Mouse (Mus musculus) gastrocnemius, postnatal 14 days (tissue): ENCODE measurements around the gene Lrrc8a. TPM values are rescaled to one million over a fixed set of nuclear protein-coding genes. Genes with fewer than 3 reads are reported as not detected.
A peak's percentile ranks its signal among the peaks of the same experiment; 100 is the strongest.

Source experiments
- DNase-seq: peaks from one replicate; pipeline ENCODE4 v3.0.0; 2021; ENCODE audit warnings: mixed read lengths
- intact Hi-C: fragments of 180-260 bp; cut with DNase I; formaldehyde crosslinking; loops from one replicate; pipeline ENCODE4 v1.15.1; 2025; ENCODE audit warnings: low total_unique reads
- total RNA-seq, 2 experiments: library from RNA; stranded (reverse); gene quantifications; 2 replicates each; pipeline ENCODE4 v1.2.3; 2021

Gene Lrrc8a
- total RNA-seq, 2 experiments from 2014 or later, result 19.3 to 30.1 TPM

DNA sequence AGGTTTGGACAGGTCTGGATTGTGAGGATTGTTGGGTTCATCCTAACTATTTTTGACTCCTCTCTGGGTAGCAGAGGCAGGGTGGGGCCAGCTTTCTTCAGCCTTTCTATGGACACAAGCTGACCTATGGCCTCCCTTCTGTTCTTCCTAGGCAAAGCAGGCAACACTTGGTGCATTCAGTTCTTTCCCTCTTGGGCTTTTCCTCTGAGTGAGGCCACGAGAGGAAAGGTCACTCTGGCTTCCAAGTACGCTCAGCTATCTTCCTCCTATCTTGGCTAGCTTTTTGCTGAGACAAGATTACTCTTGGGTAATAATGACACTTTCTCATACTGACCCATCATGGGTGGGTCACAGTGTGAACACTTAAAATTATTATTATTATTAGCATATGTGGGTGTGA is 45.7 kb downstream of the Lrrc8a start:
- intact Hi-C loops, result no loop called here
- no peak for DNase-seq

DNA sequence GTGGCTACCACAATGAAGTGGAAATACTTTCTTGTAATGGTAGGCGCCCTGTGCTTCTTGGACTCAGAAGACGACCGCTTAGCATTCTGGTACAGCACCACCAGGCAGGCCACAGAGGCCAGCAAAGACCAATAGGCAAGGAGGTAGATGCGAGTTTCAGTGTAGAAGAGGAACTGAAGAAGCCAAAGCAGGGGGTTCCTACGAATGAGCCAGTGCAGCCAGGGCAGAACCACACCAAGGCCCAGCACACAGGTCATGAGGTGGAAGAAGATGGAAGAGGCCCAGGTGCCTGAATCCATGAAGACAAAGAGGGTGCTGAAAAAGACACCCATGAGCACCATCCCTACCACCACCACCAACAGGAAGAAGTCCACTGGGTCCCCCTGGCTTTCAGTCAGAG is 47.5 kb downstream of the Lrrc8a start:
- intact Hi-C loops, result no loop called here
- no peak for DNase-seq

- intact Hi-C loops, result no loop called here
- DNase-seq, result no peak
These were observed 48.1 kb downstream of the Lrrc8a start for GRCm38 (mm10) chr2:30285416-30286181.

DNA sequence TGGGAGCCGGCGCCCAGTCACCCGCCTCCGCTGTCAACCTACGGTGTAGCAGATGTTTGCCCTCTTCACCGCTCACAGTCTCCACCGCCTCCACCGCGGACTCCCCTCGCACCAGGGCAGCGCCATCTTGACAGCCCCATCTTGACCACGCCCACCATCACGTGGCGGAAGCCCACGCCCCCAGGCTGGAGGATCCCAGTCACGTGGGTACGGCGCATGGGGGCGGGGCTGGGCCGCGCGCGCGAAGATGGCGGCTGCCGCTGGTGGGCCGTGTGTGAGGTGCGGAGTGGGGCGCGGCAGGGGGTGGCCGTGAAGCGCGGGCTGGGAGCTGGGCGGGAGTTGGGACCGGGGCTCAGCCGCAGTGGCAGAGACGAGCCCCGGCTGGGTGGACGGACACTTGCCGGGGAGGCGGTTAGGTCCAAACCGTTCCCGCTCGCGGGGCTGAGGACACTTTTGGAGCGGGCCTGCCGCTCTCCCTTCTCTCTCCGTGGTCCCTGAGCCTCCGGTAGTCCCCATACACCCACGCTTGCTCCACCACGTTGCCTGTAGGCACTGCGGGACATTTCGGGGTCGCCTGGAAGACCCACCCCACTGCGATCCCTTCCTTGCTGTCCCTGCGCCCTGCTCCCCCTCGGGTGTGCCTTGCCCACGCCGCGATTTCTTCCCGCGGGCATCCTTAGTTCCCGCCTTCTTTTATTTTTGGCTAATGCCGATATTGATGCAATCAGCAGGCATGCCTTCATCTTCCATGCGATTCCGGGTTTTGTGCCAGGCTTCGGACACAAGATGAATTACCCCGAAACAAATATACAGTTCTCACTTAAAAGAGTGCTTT is 48.9 kb downstream of the Lrrc8a start, which contains the start of the genes Dolk and Nup188:
Gene Dolk (minus strand): TSS at position 143 of the 835 bp plus-strand sequence.
Gene Nup188 (plus strand): TSS at position 206 of the 835 bp plus-strand sequence.
- peak; percentile 98 for DNase-seq
- intact Hi-C loops, result no loop called here

- intact Hi-C loops, result no loop called here
- DNase-seq, result no peak
These were observed 49.5 kb downstream of the Lrrc8a start for GRCm38 (mm10) chr2:30287027-30287373.

- intact Hi-C loops, result no loop called here
These were observed 62.0 kb downstream of the Lrrc8a start for GRCm38 (mm10) chr2:30299525-30299924.

DNA sequence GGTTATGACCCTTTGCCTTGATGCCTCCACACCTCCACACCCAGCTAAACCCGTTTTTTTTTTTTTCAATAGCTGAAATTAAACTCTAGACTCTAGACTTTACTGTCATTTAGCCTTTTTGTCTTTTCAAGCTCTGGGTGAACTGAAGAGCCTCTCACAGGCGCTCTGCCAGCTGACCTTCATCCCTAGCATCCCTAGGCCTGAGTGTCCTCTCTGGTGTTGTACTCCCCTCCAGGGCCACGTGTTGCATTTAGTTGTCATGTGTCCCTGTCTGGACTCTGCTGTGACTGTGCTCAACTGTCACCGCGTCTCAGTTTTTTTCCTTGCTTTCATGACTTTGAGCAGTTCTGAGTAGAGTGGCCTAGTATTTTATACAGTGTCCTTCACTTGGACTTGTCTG is 62.5 kb downstream of the Lrrc8a start:
- DNase-seq, result no peak
- intact Hi-C loops, result no loop called here

More at GRCm38 (mm10) chr2:30299525-30299924, 62.0 kb downstream of the Lrrc8a start:
- no peak for DNase-seq

- intact Hi-C loops, result no loop called here
- no peak for DNase-seq
These were observed 68.6 kb downstream of the Lrrc8a start for GRCm38 (mm10) chr2:30306087-30306486.

GRCm38 (mm10) chr2:30309351-30309750 is 71.8 kb downstream of the Lrrc8a start:
- DNase-seq, result no peak
- intact Hi-C loops, result no loop called here

GRCm38 (mm10) chr2:30311481-30311880 is 74.0 kb downstream of the Lrrc8a start:
- no peak for DNase-seq
- intact Hi-C loops, result no loop called here

Other genes starting within 250 kb of the Lrrc8a start
- 1 to 10 TPM; 3.2 to 3.3 TPM for gene Wdr34, start 188.8 kb upstream of the Lrrc8a start, total RNA-seq
- 10 to 100 TPM; 75.4 to 90.4 TPM for gene Set, start 180.3 kb upstream of the Lrrc8a start, total RNA-seq
- 1 to 10 TPM; 5.9 to 6.4 TPM for gene Pkn3, start 160.0 kb upstream of the Lrrc8a start, total RNA-seq
- 1 to 10 TPM; 3.5 to 4.0 TPM for gene Zdhhc12, start 144.1 kb upstream of the Lrrc8a start, total RNA-seq
- 10 to 100 TPM; 17.7 to 20.6 TPM for gene Zer1, start 113.1 kb upstream of the Lrrc8a start, total RNA-seq
- 10 to 100 TPM; 12.0 to 13.7 TPM for gene Tbc1d13, start 104.0 kb upstream of the Lrrc8a start, total RNA-seq
- gene Endog, start 66.2 kb upstream of the Lrrc8a start, total RNA-seq, result 10 to 100 TPM; 44.4 to 49.4 TPM
- 1 to 10 TPM; 5.9 to 6.1 TPM for gene Spout1, start 59.3 kb upstream of the Lrrc8a start, total RNA-seq
- 10 to 100 TPM; 20.4 to 23.4 TPM for gene Kyat1, start 31.9 kb upstream of the Lrrc8a start, total RNA-seq
- gene Gm28035, start 2.9 kb downstream of the Lrrc8a start, total RNA-seq, result 1 to 10 TPM in 1 of 2 experiments, under 1 TPM in 1; 0.59 to 1.7 TPM
- 10 to 100 TPM; 11.0 to 14.3 TPM for gene Phyhd1, start 28.5 kb downstream of the Lrrc8a start, total RNA-seq
- under 1 TPM in 1 of 2 experiments, not detected in 1; 0.90 TPM for gene Gm28038, start 43.3 kb downstream of the Lrrc8a start, total RNA-seq
- 10 to 100 TPM; 18.8 to 18.9 TPM for gene Dolk, start 48.6 kb downstream of the Lrrc8a start, total RNA-seq
- gene Nup188, start 48.7 kb downstream of the Lrrc8a start, total RNA-seq, result 10 to 100 TPM; 10.5 to 13.1 TPM
- 10 to 100 TPM; 23.2 to 28.1 TPM for gene Sh3glb2, start 121.6 kb downstream of the Lrrc8a start, total RNA-seq
- 10 to 100 TPM; 16.3 to 16.8 TPM for gene Miga2, start 126.5 kb downstream of the Lrrc8a start, total RNA-seq
- 1 to 10 TPM; 7.0 to 7.3 TPM for gene Dolpp1, start 154.5 kb downstream of the Lrrc8a start, total RNA-seq
- 100 to 1,000 TPM; 251 to 325 TPM for gene Crat, start 178.1 kb downstream of the Lrrc8a start, total RNA-seq
- gene Ptpa, start 178.3 kb downstream of the Lrrc8a start, total RNA-seq, result 10 to 100 TPM; 71.1 to 80.7 TPM
- gene Ier5l, start 236.5 kb downstream of the Lrrc8a start, total RNA-seq, result 1 to 10 TPM; 3.5 to 4.2 TPM